Mouse (Mus musculus) frontal cortex, postnatal 36 days (tissue): Measurements from ENCODE around the gene Gsx1.

Source experiments
- DNase-seq, 2 experiments: peaks; one replicate each; pipeline ENCODE4 v3.0.0; 2022; ENCODE audit warnings: low spot score in 2 of 2

Gene Gsx1

GRCm38 (mm10) chr5:147207852-147208251, 19.4 kb downstream of the Gsx1 start:
- no peak for DNase-seq

- no peak for DNase-seq
These were observed 20.0 kb downstream of the Gsx1 start for GRCm38 (mm10) chr5:147208471-147208870.

GRCm38 (mm10) chr5:147227354-147228112, 39.0 kb downstream of the Gsx1 start:
- DNase-seq, result peak; percentile 79 to 83

DNA sequence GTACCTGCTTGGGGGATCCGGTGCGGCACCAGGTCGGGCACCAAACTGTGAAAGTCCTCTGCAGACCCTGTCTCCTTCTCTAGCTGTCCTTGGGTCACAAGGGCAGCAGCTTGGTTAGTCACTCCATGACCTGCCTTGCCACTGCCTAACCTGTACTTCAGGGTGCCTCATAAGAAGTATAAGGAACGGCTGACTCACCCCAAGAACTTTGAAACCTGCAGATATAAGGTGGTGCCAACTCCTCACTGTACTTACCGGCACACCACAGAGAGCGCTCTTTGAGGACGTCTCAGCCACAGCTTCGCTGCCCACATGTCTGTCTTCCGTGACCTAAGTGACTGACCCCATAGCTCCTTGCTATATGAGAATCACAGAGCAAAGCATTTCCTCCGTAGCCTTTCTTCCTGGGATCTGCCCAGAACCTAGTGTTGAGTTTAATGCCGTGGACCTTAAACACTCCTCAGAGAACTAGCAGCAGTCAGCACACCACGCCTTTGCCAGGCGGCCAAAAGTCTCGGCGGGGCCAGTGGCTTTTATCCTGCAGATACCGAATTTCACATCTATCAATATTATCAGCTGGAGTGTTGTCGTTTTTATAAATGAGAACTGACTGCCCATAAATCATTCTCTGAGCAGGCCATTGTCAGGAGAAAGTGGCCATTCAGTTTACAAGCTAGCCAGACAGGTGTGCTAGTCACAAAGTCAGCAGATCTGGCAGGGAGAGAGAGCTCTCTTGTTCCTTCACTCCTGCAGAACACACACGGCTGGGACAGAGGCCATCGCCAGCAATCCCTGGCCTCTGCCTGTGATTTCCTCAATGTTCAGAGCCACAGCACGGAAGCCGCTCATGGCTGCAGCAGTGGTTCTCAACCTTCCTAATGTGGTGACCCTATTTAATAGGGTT, 47.2 kb downstream of the Gsx1 start:
- no peak for DNase-seq
